Mouse (Mus musculus) hindbrain, embryonic 16.5 days (tissue): Measurements from ENCODE around the gene Rpp14. TPM values are rescaled to one million over a fixed set of nuclear protein-coding genes. Genes with fewer than 3 reads are reported as not detected.

ENCODE experiments used
- ATAC-seq: fragments of 200-750 bp; cut with Nextera tagmentation; 2 replicates; pipeline ENCODE4 v1.8.0; 2017; ENCODE audit warnings: moderate TSS enrichment, moderate library complexity
- H3K27ac ChIP-seq: fragments of 300-500 bp; sonication (generic); 2 replicates; pipeline ENCODE4 v1.5.1; 2014; ENCODE audit warnings: low read depth, mild to moderate bottlenecking, control low read depth, low read length, moderate library complexity
- H3K27me3 ChIP-seq: fragments of 300-500 bp; sonication (generic); replicated peaks from 2 replicates; pipeline ENCODE4 v1.6.1; 2014; ENCODE audit warnings: low read length; ENCODE audit not compliant: control insufficient read depth, insufficient read depth
- H3K36me3 ChIP-seq: fragments of 300-500 bp; sonication (generic); 2 replicates; pipeline ENCODE4 v1.6.1; 2014; ENCODE audit warnings: mild to moderate bottlenecking, low read length, moderate library complexity, mixed read lengths; ENCODE audit not compliant: control insufficient read depth, insufficient read depth
- H3K4me1 ChIP-seq: fragments of 300-500 bp; sonication (generic); 2 replicates; pipeline ENCODE4 v1.6.1; 2014; ENCODE audit warnings: low read depth, low read length; ENCODE audit not compliant: control insufficient read depth, insufficient read depth
- H3K4me2 ChIP-seq: fragments of 300-500 bp; sonication (generic); 2 replicates; pipeline ENCODE4 v1.6.1; 2014; ENCODE audit warnings: mild to moderate bottlenecking, low read length, control low read depth, moderate library complexity
- H3K4me3 ChIP-seq: fragments of 300-500 bp; sonication (generic); 2 replicates; pipeline ENCODE4 v1.5.1; 2014; ENCODE audit warnings: mild to moderate bottlenecking, low read length, control low read depth, moderate library complexity
- H3K9ac ChIP-seq: fragments of 300-500 bp; sonication (generic); 2 replicates; pipeline ENCODE4 v1.6.1; 2014; ENCODE audit warnings: low read depth, mild to moderate bottlenecking, control low read depth, low read length, moderate library complexity
- H3K9me3 ChIP-seq: fragments of 300-500 bp; sonication (generic); 2 replicates; pipeline ENCODE4 v1.6.1; 2014; ENCODE audit warnings: mild to moderate bottlenecking, low read length, moderate library complexity; ENCODE audit not compliant: control insufficient read depth
- WGBS: fragments of 180-500 bp; shearing (Covaris S2); extraction: QIAGEN DNeasy Blood & Tissue Kit; methylation state at CpG from one replicate; pipeline ENCODE4 v1.1.7; 2014; 5-methylcytosine and 5-hydroxymethylcytosine counted together
- polyA plus RNA-seq: library from polyadenylated mRNA; unstranded; fragments of >200 nt; fragmentation: Nextera tagmentation; extraction: Ambion mirVana; gene quantifications from 2 replicates; pipeline ENCODE4 v1.2.1, GENCODE M21; 2015

The Rpp14 gene
- polyA plus RNA-seq, 1 experiment from 2014 or later = 50.8 TPM

DNA sequence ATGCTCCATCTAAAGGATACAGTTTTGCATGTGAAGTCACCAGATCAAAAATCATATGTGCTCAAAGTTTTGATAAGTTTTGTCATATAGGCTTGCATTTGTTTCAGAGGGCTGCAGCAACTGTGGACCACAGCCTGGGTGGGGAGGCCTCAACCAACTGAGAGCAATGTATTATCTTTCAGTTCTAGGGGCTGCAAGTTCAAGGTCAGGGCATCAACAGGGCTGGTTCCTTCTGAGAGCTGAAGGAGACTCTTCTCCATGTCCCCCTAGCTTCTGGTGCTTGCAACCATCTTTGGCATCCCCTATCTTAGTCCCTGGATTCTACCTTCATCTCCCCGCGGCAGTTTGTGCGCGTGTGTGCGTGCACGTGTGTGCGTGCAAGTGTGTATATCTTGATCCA is 27.5 kb upstream of the Rpp14 start:
- Histone ChIP-seq H3K9me3 (no peaks in the 10 kb centered on the region), H3K36me3 (peaks cover 12% of the 10 kb centered on the region), H3K27me3 (no peaks in the 10 kb centered on the region), H3K4me3 (no peak overlapping the region), H3K27ac (no peak overlapping the region), H3K9ac (no peak overlapping the region), H3K4me2 (no peak overlapping the region), H3K4me1 (no peaks in the 10 kb centered on the region)
- ATAC-seq = no peak
- WGBS = 97% methylated on average over 7 of the region's 7 CpGs

GRCm38 (mm10) chr14:8054310-8055102 is 25.7 kb upstream of the Rpp14 start:
- Histone ChIP-seq H3K4me3 (no peak overlapping the region), H3K27ac (no peak overlapping the region), H3K4me2 (no peak overlapping the region), H3K27me3 (no peaks in the 10 kb centered on the region), H3K4me1 (no peaks in the 10 kb centered on the region), H3K9me3 (no peaks in the 10 kb centered on the region), H3K36me3 (peaks cover 10% of the 10 kb centered on the region), H3K9ac (no peak overlapping the region)
- no peak for ATAC-seq
- 23% methylated on average over 17 of the region's 17 CpGs for WGBS

GRCm38 (mm10) chr14:8056076-8056475 is 24.1 kb upstream of the Rpp14 start:
- 90% methylated on average over 5 of the region's 5 CpGs for WGBS
- Histone ChIP-seq H3K4me3 (no peak overlapping the region), H3K4me2 (no peak overlapping the region), H3K27me3 (no peaks in the 10 kb centered on the region), H3K36me3 (no peaks in the 10 kb centered on the region; the same call in 1 of the 2 replicates), H3K4me1 (no peaks in the 10 kb centered on the region), H3K9ac (no peak overlapping the region), H3K27ac (no peak overlapping the region), H3K9me3 (no peaks in the 10 kb centered on the region)
- no peak for ATAC-seq

GRCm38 (mm10) chr14:8059938-8060337 is 20.2 kb upstream of the Rpp14 start:
- ATAC-seq = no peak
- 93% methylated on average over 7 of the region's 7 CpGs for WGBS
- Histone ChIP-seq H3K27me3 (no peaks in the 10 kb centered on the region), H3K4me1 (peaks cover 2% of the 10 kb centered on the region; the same call in 1 of the 2 replicates), H3K27ac (no peak overlapping the region), H3K9me3 (no peaks in the 10 kb centered on the region), H3K36me3 (no peaks in the 10 kb centered on the region), H3K4me2 (no peak overlapping the region), H3K4me3 (no peak overlapping the region), H3K9ac (no peak overlapping the region)

GRCm38 (mm10) chr14:8062076-8062475 is 18.1 kb upstream of the Rpp14 start:
- Histone ChIP-seq H3K36me3 (no peaks in the 10 kb centered on the region), H3K27ac (no peak overlapping the region), H3K9ac (no peak overlapping the region), H3K4me1 (peaks cover 2% of the 10 kb centered on the region; the same call in 1 of the 2 replicates), H3K4me2 (no peak overlapping the region), H3K4me3 (no peak overlapping the region), H3K27me3 (no peaks in the 10 kb centered on the region), H3K9me3 (no peaks in the 10 kb centered on the region)
- 34% methylated on average over 3 of the region's 3 CpGs for whole genome bisulfite sequencing
- ATAC-seq = peak; percentile 37; the same call in 1 of the 2 replicates

- peak overlapping the region; percentile 49; the same call in 1 of the 2 replicates for H3K27ac ChIP-seq
- 36% methylated on average over 3 of the region's 3 CpGs for WGBS
- no peaks in the 10 kb centered on the region for H3K9me3 ChIP-seq
These were observed 17.4 kb upstream of the Rpp14 start for GRCm38 (mm10) chr14:8062537-8063301.

GRCm38 (mm10) chr14:8063835-8064785 is 16.1 kb upstream of the Rpp14 start:
- no peak overlapping the region for H3K9ac ChIP-seq
- no peak for ATAC-seq
- peaks cover 2% of the 10 kb centered on the region; the same call in 1 of the 2 replicates for H3K4me1 ChIP-seq
- no peak overlapping the region for H3K4me2 ChIP-seq
- no peak overlapping the region for H3K4me3 ChIP-seq
- H3K27me3 ChIP-seq = no peaks in the 10 kb centered on the region
- no peak overlapping the region for H3K27ac ChIP-seq
- WGBS = 82% methylated on average over 8 of the region's 8 CpGs
- H3K36me3 ChIP-seq = no peaks in the 10 kb centered on the region
- no peaks in the 10 kb centered on the region for H3K9me3 ChIP-seq

More at GRCm38 (mm10) chr14:8062537-8063301, 17.4 kb upstream of the Rpp14 start:
- Histone ChIP-seq H3K9ac (no peak overlapping the region), H3K27me3 (no peaks in the 10 kb centered on the region), H3K4me1 (peaks cover 2% of the 10 kb centered on the region; the same call in 1 of the 2 replicates), H3K4me2 (no peak overlapping the region), H3K36me3 (no peaks in the 10 kb centered on the region), H3K4me3 (no peak overlapping the region)
- ATAC-seq = peak; percentile 75

GRCm38 (mm10) chr14:8080718-8081117 is 551 bp downstream of the Rpp14 start:
- peaks cover 9% of the 10 kb centered on the region for H3K36me3 ChIP-seq
- H3K4me2 ChIP-seq = peak overlapping the region; percentile 93
- peak overlapping the region; percentile 75 for H3K4me3 ChIP-seq
- H3K27me3 ChIP-seq = no peaks in the 10 kb centered on the region
- H3K27ac ChIP-seq = peak overlapping the region; percentile 97
- 5% methylated on average over 11 of the region's 11 CpGs for WGBS
- H3K9ac ChIP-seq = peak overlapping the region; percentile 78
- ATAC-seq = peak; percentile 37
- no peaks in the 10 kb centered on the region for H3K9me3 ChIP-seq
- H3K4me1 ChIP-seq = peaks cover 13% of the 10 kb centered on the region
